Mouse (Mus musculus): ENCODE data around the gene Nup50. TPM values are rescaled to one million over a fixed set of nuclear protein-coding genes. Genes with fewer than 3 reads are reported as not detected.

The Nup50 gene
- total and polyA plus RNA-seq, 3 experiments = 54.7 to 98.4 TPM; not detected in 1

GRCm38 (mm10) chr15:84913201-84913600 lies 10.0 kb upstream of the Nup50 start:
- no peaks in the 10 kb centered on the region for H3K27me3 ChIP-seq (ENCODE audit: control insufficient read depth in 1 of 2, insufficient read depth in 2 of 2, low read length in 2 of 2)
- TF ChIP-seq RAD21 (IDR thresholded peaks at IDR 0.05; ENCODE audit: low read depth, low read length) (no peak), HCFC1 (IDR thresholded peaks at IDR 0.05; ENCODE audit: low read depth, low read length) (no peak), MYB (IDR thresholded peaks at IDR 0.05; ENCODE audit: low read depth, low read length) (no peak), ETS1 (IDR thresholded peaks at IDR 0.05; ENCODE audit: low read depth, low read length) (no peak)
- H3K27ac ChIP-seq (ENCODE audit: control insufficient read depth, low read depth, low read length) = no peak overlapping the region
- no peak overlapping the region for H3K9ac ChIP-seq (ENCODE audit: control insufficient read depth, low read depth, low read length, poor library complexity, severe bottlenecking)
- H3K4me3 ChIP-seq (ENCODE audit: control insufficient read depth in 1 of 2, insufficient read depth in 1 of 2, low read depth in 2 of 2, low read length in 2 of 2) = no peak overlapping the region
- no peaks in the 10 kb centered on the region for H3K4me1 ChIP-seq (ENCODE audit: control insufficient read depth in 1 of 2, insufficient read depth in 2 of 2, low read length in 2 of 2)
- DNase-seq (ENCODE audit: low read depth, low spot score) = no peak
- H3K9me3 ChIP-seq (replicated peaks; ENCODE audit: insufficient read depth, low read length) = no peaks in the 10 kb centered on the region
- H3K79me2 ChIP-seq (ENCODE audit: control insufficient read depth, insufficient read depth, low read length, poor library complexity) = no peaks in the 10 kb centered on the region
- no peaks in the 10 kb centered on the region for H3K36me3 ChIP-seq (ENCODE audit: control insufficient read depth in 1 of 2, insufficient read depth in 2 of 2, low read length in 2 of 2)

GRCm38 (mm10) chr15:84919938-84920337 lies 3.3 kb upstream of the Nup50 start, which contains the start of gene Gm29666:
Gene Gm29666, minus strand, starts transcription at chr15:84920038.
- no peak for TF ChIP-seq TBP (IDR thresholded peaks at IDR 0.05; ENCODE audit: low read depth, low read length)
- TF ChIP-seq MXI1 (IDR thresholded peaks at IDR 0.05; ENCODE audit: low read depth, low read length) = no peak
- TF ChIP-seq CHD2 (IDR thresholded peaks at IDR 0.05; ENCODE audit: low read length) = no peak
- TF ChIP-seq POLR2AphosphoS5 (IDR thresholded peaks at IDR 0.05; ENCODE audit: borderline replicate concordance, low read depth, low read length) = no peak
- no peak for TF ChIP-seq HCFC1 (IDR thresholded peaks at IDR 0.05; ENCODE audit: low read depth, low read length)
- no peak for TF ChIP-seq MAZ (IDR thresholded peaks at IDR 0.05; ENCODE audit: low read depth, low read length)
- TF ChIP-seq BHLHE40 (IDR thresholded peaks at IDR 0.05; ENCODE audit: borderline replicate concordance, low read depth, low read length) = no peak
- TF ChIP-seq JUND (IDR thresholded peaks at IDR 0.05; ENCODE audit: low read depth, low read length) = no peak
- no peak for TF ChIP-seq TAL1 (IDR thresholded peaks at IDR 0.05; ENCODE audit: low read length)
- H3K27ac ChIP-seq (ENCODE audit: control insufficient read depth, low read depth, low read length) = no peak within 1 kb of the TSS
- peaks cover 0 to 7% of the 10 kb centered on the region in 2 experiments; a peak in 2 of 4 replicates for H3K36me3 ChIP-seq (ENCODE audit: control insufficient read depth in 1 of 2, insufficient read depth in 2 of 2, low read length in 2 of 2)
- no peak within 1 kb of the TSS for H3K9ac ChIP-seq (ENCODE audit: control insufficient read depth, low read depth, low read length, poor library complexity, severe bottlenecking)
- peaks cover 31% of the 10 kb centered on the region for H3K79me2 ChIP-seq (ENCODE audit: control insufficient read depth, insufficient read depth, low read length, poor library complexity)
- H3K27me3 ChIP-seq (ENCODE audit: control insufficient read depth in 1 of 2, insufficient read depth in 2 of 2, low read length in 2 of 2) = no peaks in the 10 kb centered on the region
- no peaks in the 10 kb centered on the region for H3K9me3 ChIP-seq (replicated peaks; ENCODE audit: insufficient read depth, low read length)
- DNase-seq (ENCODE audit: low read depth, low spot score) = no peak
- H3K4me1 ChIP-seq (ENCODE audit: control insufficient read depth in 1 of 2, insufficient read depth in 2 of 2, low read length in 2 of 2) = peaks cover 0 to 8% of the 10 kb centered on the region in 2 experiments; a peak in 2 of 4 replicates
- H3K4me3 ChIP-seq (ENCODE audit: control insufficient read depth in 1 of 2, insufficient read depth in 1 of 2, low read depth in 2 of 2, low read length in 2 of 2) = no peak within 1 kb of the TSS

- Histone ChIP-seq H3K27ac (ENCODE audit: control insufficient read depth, low read depth, low read length) (peak overlapping the region; percentile 87), H3K36me3 (ENCODE audit: control insufficient read depth in 1 of 2, insufficient read depth in 2 of 2, low read length in 2 of 2) (peaks cover 14 to 17% of the 10 kb centered on the region in 2 experiments), H3K4me1 (ENCODE audit: control insufficient read depth in 1 of 2, insufficient read depth in 2 of 2, low read length in 2 of 2) (peaks cover 0 to 8% of the 10 kb centered on the region in 2 experiments; a peak in 2 of 4 replicates), H3K9ac (ENCODE audit: control insufficient read depth, low read depth, low read length, poor library complexity, severe bottlenecking) (peak overlapping the region; percentile 95), H3K4me3 (ENCODE audit: control insufficient read depth in 1 of 2, insufficient read depth in 1 of 2, low read depth in 2 of 2, low read length in 2 of 2) (peak overlapping the region; percentile 54 to 80), H3K79me2 (ENCODE audit: control insufficient read depth, insufficient read depth, low read length, poor library complexity) (peaks cover 50% of the 10 kb centered on the region), H3K27me3 (ENCODE audit: control insufficient read depth in 1 of 2, insufficient read depth in 2 of 2, low read length in 2 of 2) (no peaks in the 10 kb centered on the region), H3K9me3 (replicated peaks; ENCODE audit: insufficient read depth, low read length) (no peaks in the 10 kb centered on the region)
- peak; percentile 54 for DNase-seq (ENCODE audit: low read depth, low spot score)
- TF ChIP-seq EP300 (IDR thresholded peaks at IDR 0.05; ENCODE audit: low read depth in 1 of 2, low read length in 2 of 2) (no peak), HCFC1 (IDR thresholded peaks at IDR 0.05; ENCODE audit: low read depth, low read length) (peak; percentile 25; the same call in 1 of the 2 replicates), ZMIZ1 (IDR thresholded peaks at IDR 0.05; ENCODE audit: low read depth, low read length) (no peak), MAFK (IDR thresholded peaks at IDR 0.05; ENCODE audit: borderline replicate concordance, low read depth, low read length) (no peak), MAZ (IDR thresholded peaks at IDR 0.05; ENCODE audit: low read depth, low read length) (no peak), KAT2A (conservative IDR thresholded peaks at IDR 0.05; ENCODE audit: low read depth, low read length) (no peak), POLR2A (IDR thresholded peaks at IDR 0.05; ENCODE audit: control insufficient read depth in 1 of 2, insufficient read depth in 1 of 2, low read depth in 1 of 2, low read length in 2 of 2, poor library complexity in 1 of 2) (peak in 1 of 2 experiments; percentile 62; a peak in 2 of 4 replicates), POLR2AphosphoS5 (IDR thresholded peaks at IDR 0.05; ENCODE audit: borderline replicate concordance, low read depth, low read length) (no peak), RAD21 (IDR thresholded peaks at IDR 0.05; ENCODE audit: low read depth, low read length) (no peak), SIN3A (IDR thresholded peaks at IDR 0.05; ENCODE audit: low read length) (no peak; the same call in 1 of the 2 replicates), E2F4 (IDR thresholded peaks at IDR 0.05; ENCODE audit: borderline replicate concordance, low read depth, low read length) (no peak), JUND (IDR thresholded peaks at IDR 0.05; ENCODE audit: low read depth, low read length) (no peak), CHD1 (IDR thresholded peaks at IDR 0.05; ENCODE audit: low read depth, low read length) (0 out of 2 replicates have a peak, but pooled peaks have one; percentile 44), ETS1 (IDR thresholded peaks at IDR 0.05; ENCODE audit: low read depth, low read length) (no peak), UBTF (IDR thresholded peaks at IDR 0.05; ENCODE audit: borderline replicate concordance, insufficient read depth, low read depth, low read length) (peak; percentile 95)
Observed at GRCm38 (mm10) chr15:84923508-84924181, 434 bp downstream of the Nup50 start.
